Mouse (Mus musculus) frontal cortex, postnatal 14 days (tissue): Measurements from ENCODE around the gene Iqsec1.

Experiments used
- DNase-seq, 2 experiments: peaks; one replicate each; pipeline ENCODE4 v3.0.0; 2022; ENCODE audit warnings: low spot score in 2 of 2

Gene Iqsec1

DNA sequence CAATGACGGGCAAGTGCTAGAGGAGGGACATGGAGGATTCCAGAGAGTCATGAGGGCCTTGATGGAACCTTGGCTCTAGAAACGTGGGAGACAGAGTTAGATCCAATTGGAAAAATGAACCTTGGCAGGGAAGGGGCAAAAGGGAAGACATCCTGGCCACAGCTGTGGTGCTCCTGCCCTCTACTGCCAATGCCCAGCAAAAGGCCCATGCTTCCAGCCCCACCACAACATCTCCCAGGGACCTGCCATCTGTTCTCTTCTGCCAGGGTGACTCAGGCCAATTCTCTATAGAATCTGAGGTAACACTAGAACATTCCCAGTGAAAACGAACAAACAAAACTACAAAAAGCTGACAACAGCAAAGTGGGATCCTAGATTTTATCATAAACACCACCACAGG lies 173.1 kb downstream of the Iqsec1 start:
- no peak for DNase-seq

- no peak for DNase-seq
Measured at GRCm38 (mm10) chr6:90813526-90813925, 175.0 kb downstream of the Iqsec1 start.

GRCm38 (mm10) chr6:90812584-90812983 lies 175.9 kb downstream of the Iqsec1 start:
- DNase-seq: no peak

GRCm38 (mm10) chr6:90812072-90812471 lies 176.4 kb downstream of the Iqsec1 start:
- DNase-seq: no peak

- DNase-seq: no peak
Measured at GRCm38 (mm10) chr6:90810576-90810975, 177.9 kb downstream of the Iqsec1 start.

DNA sequence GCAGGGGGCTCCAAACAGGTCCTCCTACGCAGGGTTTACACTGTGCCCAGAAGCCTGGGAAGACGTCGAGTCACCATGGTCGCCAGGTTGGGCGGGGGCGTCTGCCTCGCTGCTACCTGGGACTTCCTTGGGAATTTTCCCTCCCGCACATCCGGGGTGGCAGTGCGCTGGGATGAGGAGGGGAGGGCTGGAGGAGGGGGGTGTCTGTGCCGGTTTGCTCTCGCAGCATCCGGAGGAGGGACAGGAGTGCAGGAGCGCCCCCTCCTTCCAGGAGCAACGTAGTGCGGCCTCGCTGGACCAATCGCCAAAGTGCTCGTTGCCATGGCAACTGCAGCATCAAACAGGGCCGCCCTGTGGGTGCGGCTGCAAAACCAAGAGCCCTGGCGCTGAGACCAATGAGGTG lies 178.5 kb downstream of the Iqsec1 start:
- DNase-seq: peak; percentile 85 to 92

GRCm38 (mm10) chr6:90809077-90809840 lies 179.2 kb downstream of the Iqsec1 start:
- peak in 1 of 2 experiments; percentile 41 for DNase-seq

DNA sequence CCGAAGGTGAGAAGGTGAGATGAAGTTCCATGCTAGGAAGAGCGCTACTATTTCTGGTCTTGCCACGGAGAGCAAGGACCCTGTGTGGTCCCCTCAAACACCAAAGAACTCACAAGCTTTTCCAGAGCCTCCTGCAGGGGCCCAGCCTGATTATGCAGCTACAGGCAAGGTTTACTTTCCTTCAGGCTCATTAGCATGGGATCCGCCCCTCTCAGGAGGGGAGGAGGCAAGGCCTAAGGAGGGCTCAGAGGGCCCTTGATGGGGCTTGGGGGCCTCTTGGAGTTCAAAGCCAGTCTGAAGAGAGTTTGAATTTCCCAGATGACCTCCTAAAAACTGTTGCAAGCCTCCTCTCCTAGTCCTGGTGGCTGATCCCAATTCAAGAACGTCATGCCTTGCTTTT lies 179.9 kb downstream of the Iqsec1 start:
- no peak for DNase-seq

DNA sequence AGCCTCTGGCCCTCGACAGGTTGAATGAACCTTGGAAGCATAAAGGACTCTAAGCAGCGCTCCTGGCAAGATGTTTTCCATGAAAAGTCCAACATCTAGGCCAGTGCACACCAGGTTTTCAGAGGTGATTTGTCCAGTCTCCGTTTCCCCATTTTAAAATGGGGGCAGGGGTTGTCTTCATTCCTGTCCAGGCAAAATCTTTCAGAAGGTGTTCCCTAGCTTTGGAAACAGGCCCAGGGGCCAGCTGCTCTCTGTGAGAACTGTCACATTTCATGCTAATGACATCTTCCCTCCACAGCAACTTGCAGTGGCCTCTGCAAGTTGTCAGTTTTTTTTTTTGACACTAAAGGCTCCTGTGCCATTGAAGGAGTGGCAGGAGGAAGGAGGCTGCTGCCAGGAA lies 180.4 kb downstream of the Iqsec1 start:
- no peak for DNase-seq

DNA sequence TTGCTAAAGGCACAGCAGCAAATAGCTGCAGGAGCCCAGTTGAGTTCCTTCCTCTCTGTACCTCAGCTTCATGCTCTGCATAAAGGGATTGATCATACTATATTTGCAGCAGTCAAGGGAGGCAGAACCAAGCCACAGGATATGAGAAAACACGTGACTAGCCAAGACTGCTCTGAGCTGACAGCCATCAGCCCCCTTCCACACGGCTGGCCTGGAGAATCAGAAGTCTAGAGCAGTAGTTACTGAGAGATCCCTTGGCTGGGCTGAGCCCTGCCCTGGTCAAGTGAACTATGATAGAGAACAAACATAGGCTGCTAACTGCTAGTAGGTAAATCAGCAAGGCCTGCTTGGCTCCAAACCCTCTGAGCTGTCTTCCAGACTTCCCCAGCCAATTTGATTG lies 180.9 kb downstream of the Iqsec1 start:
- DNase-seq: no peak

- no peak for DNase-seq
Measured at GRCm38 (mm10) chr6:90806743-90807142, 181.7 kb downstream of the Iqsec1 start.

- no peak for DNase-seq
Measured at GRCm38 (mm10) chr6:90805101-90805500, 183.4 kb downstream of the Iqsec1 start.

- no peak for DNase-seq
Measured at GRCm38 (mm10) chr6:90804646-90805045, 183.8 kb downstream of the Iqsec1 start.

- DNase-seq: peak in 1 of 2 experiments; percentile 50
Measured at GRCm38 (mm10) chr6:90802604-90803003, 185.9 kb downstream of the Iqsec1 start.

- DNase-seq: no peak
Measured at GRCm38 (mm10) chr6:90802058-90802457, 186.4 kb downstream of the Iqsec1 start.

DNA sequence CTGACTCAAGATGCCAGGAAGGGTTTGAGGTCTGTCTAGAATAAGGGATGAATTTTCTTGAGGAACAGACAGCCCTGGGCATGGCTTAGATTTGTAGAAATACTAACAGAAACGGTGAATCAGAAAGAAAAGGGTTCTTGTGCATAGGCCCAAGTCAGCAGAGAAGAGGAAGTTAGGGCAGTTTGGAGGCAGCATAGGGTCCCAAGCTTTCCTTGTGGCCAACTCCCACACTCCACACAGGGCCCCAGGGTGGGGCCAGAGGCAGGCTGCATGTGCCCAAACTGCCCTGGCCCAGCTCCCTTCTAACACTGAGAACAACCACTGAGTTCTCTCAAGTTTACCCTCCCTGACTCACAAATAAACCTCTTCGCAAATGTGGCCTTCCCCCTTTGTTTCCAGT lies 187.7 kb downstream of the Iqsec1 start:
- no peak for DNase-seq

GRCm38 (mm10) chr6:90799116-90799515 lies 189.4 kb downstream of the Iqsec1 start:
- DNase-seq: no peak

DNA sequence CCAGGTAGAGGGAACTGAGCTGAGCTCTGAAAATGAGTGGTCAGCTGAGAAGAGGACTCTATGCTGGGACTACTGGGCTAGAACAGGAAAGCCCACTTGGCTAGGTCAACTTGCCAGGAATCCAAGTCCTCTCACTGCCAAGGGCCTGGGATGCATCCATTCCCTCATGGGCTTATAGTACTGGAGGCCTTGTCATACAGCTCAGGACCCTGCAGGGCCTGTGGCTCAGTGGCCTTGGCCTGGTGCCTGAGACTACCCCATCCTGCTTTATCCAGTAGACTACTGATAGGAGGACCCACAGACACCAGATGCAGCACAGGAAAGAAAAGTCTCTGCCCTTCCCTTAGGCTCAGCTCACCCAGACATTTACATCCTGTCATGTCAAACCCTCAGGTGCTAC lies 190.3 kb downstream of the Iqsec1 start:
- no peak for DNase-seq

- DNase-seq: no peak
Measured at GRCm38 (mm10) chr6:90796902-90797596, 191.4 kb downstream of the Iqsec1 start.

GRCm38 (mm10) chr6:90790901-90791300 lies 197.6 kb downstream of the Iqsec1 start:
- no peak for DNase-seq

GRCm38 (mm10) chr6:90789520-90789919 lies 199.0 kb downstream of the Iqsec1 start:
- no peak for DNase-seq

DNA sequence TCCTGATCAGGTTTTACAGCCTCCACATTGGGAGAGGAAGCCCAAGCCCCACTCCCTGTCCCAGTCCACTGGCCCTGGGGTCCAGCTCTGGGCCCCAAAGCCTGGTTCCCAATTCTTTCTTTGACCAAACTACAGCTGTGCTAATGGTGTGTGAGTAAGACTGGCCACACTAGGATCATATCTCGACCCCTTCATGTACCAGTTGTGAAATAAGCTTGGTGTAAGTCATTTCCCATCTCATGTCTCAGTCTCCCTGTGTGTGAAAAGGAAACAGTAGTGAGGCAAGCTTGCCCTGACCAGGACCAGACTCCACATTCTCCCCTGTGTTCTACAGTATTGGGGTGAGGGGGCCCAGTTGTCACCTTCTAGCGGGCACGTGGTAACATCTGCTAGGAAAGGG lies 200.9 kb downstream of the Iqsec1 start:
- no peak for DNase-seq

- DNase-seq: no peak
Measured at GRCm38 (mm10) chr6:90787036-90787435, 201.4 kb downstream of the Iqsec1 start.
